Mouse (Mus musculus) gastrocnemius, postnatal 25 days (tissue): ENCODE data around the gene Rrad. TPM values are rescaled to one million over a fixed set of nuclear protein-coding genes. Genes with fewer than 3 reads are reported as not detected.

Source experiments
- total RNA-seq, 2 experiments: library from RNA; stranded (reverse); gene quantifications; 1 replicate in 1 of 2; 2 replicates in 1 of 2; pipeline ENCODE4 v1.2.3; 2021

Gene Rrad
- total RNA-seq, 2 experiments from 2014 or later = 3.8 to 6.2 TPM

Other genes with a start within 250 kb of the Rrad start
- 1 to 10 TPM; 3.7 to 4.1 TPM for gene Cmtm4, start 235.5 kb downstream of the Rrad start, total RNA-seq
- gene Dync1li2, start 188.3 kb downstream of the Rrad start, total RNA-seq = 100 to 1,000 TPM in 1 of 2 experiments, 10 to 100 TPM in 1; 63.2 to 101 TPM
- under 1 TPM in 1 of 2 experiments, not detected in 1; 0.10 TPM for gene Terb1, start 121.4 kb downstream of the Rrad start, total RNA-seq
- 10 to 100 TPM; 19.7 to 22.8 TPM for gene Nae1, start 96.7 kb downstream of the Rrad start, total RNA-seq
- 1 to 10 TPM; 1.0 to 1.2 TPM for gene Car7, start 96.6 kb downstream of the Rrad start, total RNA-seq
- gene Pdp2, start 39.9 kb downstream of the Rrad start, total RNA-seq = 1 to 10 TPM; 2.8 to 2.9 TPM
- not detected for gene Cdh16, start 6.9 kb downstream of the Rrad start, total RNA-seq
- gene Ciao2b, start 10.6 kb upstream of the Rrad start, total RNA-seq = 10 to 100 TPM; 27.3 to 33.1 TPM
- gene Ces2a, start 102.7 kb upstream of the Rrad start, total RNA-seq = not detected
- gene Ces2b, start 200.2 kb upstream of the Rrad start, total RNA-seq = not detected
- gene Ces2c, start 215.7 kb upstream of the Rrad start, total RNA-seq = under 1 TPM; 0.29 to 0.84 TPM